Mouse (Mus musculus) cerebellum, adult 2 months (tissue): ENCODE data around the gene Arhgap4. TPM values are rescaled to one million over a fixed set of nuclear protein-coding genes. Genes with fewer than 3 reads are reported as not detected.

Experiments used
- DNase-seq, 2 experiments: peaks; one replicate each; pipeline ENCODE4 v3.0.0; 2021
- H3K27ac ChIP-seq: fragments of 200-500 bp; 2 replicates; pipeline ENCODE4 v1.5.1; 2012; ENCODE audit warnings: low read length, control low read depth, inconsistent platforms; ENCODE audit not compliant: insufficient read depth
- H3K27me3 ChIP-seq: fragments of 200-500 bp; 2 replicates; pipeline ENCODE4 v1.6.1; 2012; ENCODE audit warnings: inconsistent platforms, mild to moderate bottlenecking, low read length, moderate library complexity; ENCODE audit not compliant: control insufficient read depth, insufficient read depth
- H3K4me1 ChIP-seq: fragments of 200-500 bp; 2 replicates; pipeline ENCODE4 v1.6.1; 2011; ENCODE audit warnings: low read length; ENCODE audit not compliant: control insufficient read depth, insufficient read depth
- H3K4me3 ChIP-seq: fragments of 200-500 bp; replicated peaks from 2 replicates; pipeline ENCODE3; 2011; ENCODE audit warnings: mild to moderate bottlenecking, low read depth, low read length, control low read depth; ENCODE audit not compliant: insufficient read depth
- CTCF ChIP-seq: fragments of 200-500 bp; IDR thresholded peaks from 2 replicates; pipeline ENCODE4 v1.5.1; 2011; ENCODE audit warnings: low read depth, mild to moderate bottlenecking, control low read depth, low read length, moderate library complexity, borderline replicate concordance; ENCODE audit not compliant: insufficient read depth
- POLR2A ChIP-seq: fragments of 200-500 bp; IDR thresholded peaks from 2 replicates; pipeline ENCODE4 v1.6.1; 2011; ENCODE audit warnings: low read length, control low read depth, borderline replicate concordance; ENCODE audit not compliant: insufficient read depth
- WGBS: fragments of 180-500 bp; shearing (Covaris S2); methylation state at CpG from one replicate; pipeline ENCODE4 v1.1.7; 2018; 5-methylcytosine and 5-hydroxymethylcytosine counted together
- polyA plus RNA-seq: library from polyadenylated mRNA; depleted of rRNA; stranded (reverse); fragments of >200 nt; gene quantifications from 2 replicates; pipeline ENCODE4 v1.2.3, GENCODE M21; 2012

Gene Arhgap4
- polyA plus RNA-seq, 1 experiment = 5.4 TPM

GRCm38 (mm10) chrX:73964363-73964762, 42.7 kb upstream of the Arhgap4 start:
- H3K27ac ChIP-seq = 0 out of 2 replicates have a peak overlapping the region, but pooled peaks have one; percentile 39
- H3K27me3 ChIP-seq = no peaks in the 10 kb centered on the region
- H3K4me1 ChIP-seq = peaks cover 2% of the 10 kb centered on the region
- 4% methylated on average over 3 of the region's 3 CpGs for WGBS
- DNase-seq = no peak
- H3K4me3 ChIP-seq = peak overlapping the region; percentile 100
- TF ChIP-seq POLR2A (no peak), CTCF (no peak)

GRCm38 (mm10) chrX:73954988-73955387, 33.3 kb upstream of the Arhgap4 start:
- WGBS = 55% methylated on average over 6 of the region's 6 CpGs
- DNase-seq = no peak
- H3K4me1 ChIP-seq = no peaks in the 10 kb centered on the region
- H3K4me3 ChIP-seq = no peak overlapping the region
- no peak for TF ChIP-seq POLR2A
- TF ChIP-seq CTCF = no peak
- H3K27me3 ChIP-seq = no peaks in the 10 kb centered on the region
- H3K27ac ChIP-seq = no peak overlapping the region

DNA sequence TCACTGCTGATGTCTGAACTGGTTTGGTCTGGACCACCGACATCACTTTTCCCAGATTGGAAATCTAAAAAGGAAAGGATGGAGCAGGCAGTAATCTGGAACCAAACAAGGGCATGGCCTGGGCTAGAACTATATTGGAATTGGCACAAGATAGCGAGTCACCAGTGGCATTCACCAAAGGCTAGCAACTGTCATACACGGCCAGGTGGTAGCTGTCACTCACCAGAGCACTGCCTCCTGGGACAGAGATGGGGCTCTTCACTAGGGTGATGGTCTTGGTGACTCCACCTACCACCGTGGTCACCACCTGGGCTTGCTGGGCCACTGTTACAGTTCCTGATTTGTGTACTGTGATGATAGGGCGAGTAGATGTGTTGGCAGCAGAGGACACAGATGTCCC, 30.9 kb upstream of the Arhgap4 start:
- Histone ChIP-seq H3K4me1 (0 out of 2 replicates have a peak, but pooled peaks cover 2% of the 10 kb centered on the region), H3K27me3 (no peaks in the 10 kb centered on the region), H3K4me3 (no peak overlapping the region), H3K27ac (no peak overlapping the region)
- no peak for DNase-seq
- TF ChIP-seq POLR2A (no peak), CTCF (no peak)
- WGBS = 77% methylated on average over 5 of the region's 5 CpGs

DNA sequence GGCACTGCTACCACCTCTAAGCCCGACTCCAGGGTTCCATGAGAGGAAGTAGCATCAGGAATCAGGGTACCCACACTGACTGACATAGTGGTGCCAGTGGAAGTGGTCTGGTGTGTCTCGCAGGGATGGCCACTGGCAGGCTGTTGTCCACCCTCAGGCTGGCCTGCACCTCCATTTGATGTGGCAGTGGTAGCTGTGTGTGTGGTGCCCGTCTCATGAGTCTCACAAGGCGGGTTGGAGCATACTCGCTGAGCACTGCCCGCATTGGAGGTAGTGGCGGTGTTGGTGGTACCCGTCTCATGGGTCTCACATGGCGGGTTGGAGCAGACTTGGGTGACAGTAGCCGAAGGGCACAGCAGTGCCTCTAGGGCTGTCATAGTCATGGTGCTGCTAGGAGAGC, 27.7 kb upstream of the Arhgap4 start:
- Histone ChIP-seq H3K27ac (no peak overlapping the region), H3K4me3 (no peak overlapping the region), H3K4me1 (0 out of 2 replicates have a peak, but pooled peaks cover 2% of the 10 kb centered on the region), H3K27me3 (no peaks in the 10 kb centered on the region)
- 84% methylated on average over 10 of the region's 10 CpGs for WGBS
- TF ChIP-seq POLR2A = no peak
- TF ChIP-seq CTCF = no peak
- DNase-seq = no peak

DNA sequence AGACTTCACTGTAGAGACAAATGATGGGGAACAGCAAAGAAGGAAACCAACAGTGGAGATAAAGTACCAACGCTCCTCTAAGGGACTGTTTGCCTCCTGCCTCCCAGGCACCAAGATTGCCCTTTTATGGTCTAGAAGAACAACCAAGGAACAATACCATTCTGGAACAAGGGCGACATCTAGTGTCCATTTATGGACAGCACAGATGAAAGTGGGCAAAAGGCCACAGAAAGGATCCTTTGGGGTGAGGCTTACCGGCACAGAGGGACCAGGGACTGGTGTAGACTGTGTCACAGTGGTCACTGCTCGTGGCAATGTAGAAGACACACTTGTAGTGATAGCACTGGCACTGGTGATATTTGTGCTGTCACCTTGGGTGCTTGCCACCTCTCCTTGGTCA, 27.0 kb upstream of the Arhgap4 start:
- Histone ChIP-seq H3K27me3 (no peaks in the 10 kb centered on the region), H3K4me3 (no peak overlapping the region), H3K27ac (no peak overlapping the region), H3K4me1 (0 out of 2 replicates have a peak, but pooled peaks cover 2% of the 10 kb centered on the region)
- no peak for TF ChIP-seq POLR2A
- peak; percentile 75 for TF ChIP-seq CTCF
- peak; percentile 61 to 71 for DNase-seq
- WGBS = 10% methylated on average over 4 of the region's 4 CpGs

DNA sequence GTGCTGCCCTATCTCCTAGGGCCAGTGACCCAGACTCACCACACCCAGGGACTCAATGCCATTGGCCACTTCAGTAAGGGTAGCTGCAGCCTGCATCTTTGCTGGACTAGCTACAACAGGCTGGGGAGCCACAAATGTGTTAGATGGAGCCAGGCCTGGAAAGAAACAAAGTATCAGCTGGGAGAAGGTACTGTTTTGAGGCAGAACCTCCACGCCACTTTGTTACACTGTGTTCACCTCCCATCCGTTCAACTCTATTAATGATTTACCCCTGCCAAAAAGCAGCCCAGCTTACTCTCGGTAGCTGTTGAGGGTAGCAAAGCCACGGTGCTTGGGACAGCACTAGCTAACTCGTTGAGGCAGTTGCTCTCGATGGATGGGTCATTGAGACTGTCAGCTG, 25.2 kb upstream of the Arhgap4 start:
- TF ChIP-seq CTCF = no peak
- TF ChIP-seq POLR2A = no peak
- Histone ChIP-seq H3K4me3 (no peak overlapping the region), H3K27me3 (no peaks in the 10 kb centered on the region), H3K27ac (no peak overlapping the region), H3K4me1 (0 out of 2 replicates have a peak, but pooled peaks cover 2% of the 10 kb centered on the region)
- WGBS = 78% methylated on average over 6 of the region's 6 CpGs
- no peak for DNase-seq

DNA sequence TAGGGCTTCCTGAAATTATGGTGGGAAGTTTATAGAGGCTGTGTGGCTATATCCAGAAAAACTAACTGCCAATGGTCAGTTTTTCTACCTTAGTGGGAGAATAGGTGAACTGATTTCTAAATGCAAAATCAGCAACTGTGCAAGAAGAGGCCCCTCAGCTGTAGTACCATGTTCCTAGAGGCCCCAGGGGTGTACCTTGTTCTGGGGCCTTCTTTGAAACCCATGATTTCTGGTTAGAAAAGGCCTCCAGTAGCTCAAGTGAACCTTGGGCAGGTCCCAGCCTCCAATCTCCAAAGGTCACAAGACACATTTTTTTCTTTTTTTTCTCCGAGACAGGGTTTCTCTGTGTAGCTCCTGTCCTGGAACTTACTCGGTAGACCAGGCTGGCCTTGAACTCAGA, 20.6 kb upstream of the Arhgap4 start:
- DNase-seq = no peak
- H3K27me3 ChIP-seq = no peaks in the 10 kb centered on the region
- H3K4me3 ChIP-seq = no peak overlapping the region
- no peak for TF ChIP-seq POLR2A
- TF ChIP-seq CTCF = no peak
- H3K4me1 ChIP-seq = no peaks in the 10 kb centered on the region
- WGBS = 84% methylated on average over 2 of the region's 2 CpGs
- no peak overlapping the region for H3K27ac ChIP-seq

- Histone ChIP-seq H3K4me1 (no peaks in the 10 kb centered on the region), H3K27me3 (no peaks in the 10 kb centered on the region), H3K27ac (no peak overlapping the region), H3K4me3 (no peak overlapping the region)
- WGBS = 48% methylated on average over 2 of the region's 2 CpGs
- TF ChIP-seq CTCF = no peak
- no peak for TF ChIP-seq POLR2A
- no peak for DNase-seq
Observed at GRCm38 (mm10) chrX:73941860-73942259, 20.2 kb upstream of the Arhgap4 start.
